Mouse (Mus musculus): ENCODE measurements around the gene Dusp16. TPM values are rescaled to one million over a fixed set of nuclear protein-coding genes. Genes with fewer than 3 reads are reported as not detected.

Gene Dusp16
- polyA plus RNA-seq, 1 experiment: 16.9 TPM

GRCm38 (mm10) chr6:134770339-134770738, 22.1 kb downstream of the Dusp16 start:
- TF ChIP-seq CTCF (IDR thresholded peaks at IDR 0.05; ENCODE audit: borderline replicate concordance, insufficient read depth, low read length) (no peak), POLR2A (IDR thresholded peaks at IDR 0.05; ENCODE audit: low read depth, low read length) (no peak)
- peaks cover 4% of the 10 kb centered on the region; the same call in 1 of the 2 replicates for H3K4me1 ChIP-seq (ENCODE audit: control insufficient read depth, insufficient read depth, low read length)
- H3K27ac ChIP-seq (ENCODE audit: insufficient read depth, low read length): no peak overlapping the region
- H3K4me3 ChIP-seq (ENCODE audit: insufficient read depth, low read length): no peak overlapping the region

- no peak overlapping the region for H3K4me3 ChIP-seq (ENCODE audit: insufficient read depth, low read length)
- no peak overlapping the region for H3K27ac ChIP-seq (ENCODE audit: insufficient read depth, low read length)
- TF ChIP-seq CTCF (IDR thresholded peaks at IDR 0.05; ENCODE audit: borderline replicate concordance, insufficient read depth, low read length) (no peak), POLR2A (IDR thresholded peaks at IDR 0.05; ENCODE audit: low read depth, low read length) (no peak)
- H3K4me1 ChIP-seq (ENCODE audit: control insufficient read depth, insufficient read depth, low read length): peaks cover 10% of the 10 kb centered on the region; the same call in 1 of the 2 replicates
Observed at GRCm38 (mm10) chr6:134764441-134765061, 27.9 kb downstream of the Dusp16 start.

GRCm38 (mm10) chr6:134763436-134763835, 29.0 kb downstream of the Dusp16 start:
- no peak overlapping the region for H3K4me3 ChIP-seq (ENCODE audit: insufficient read depth, low read length)
- H3K27ac ChIP-seq (ENCODE audit: insufficient read depth, low read length): no peak overlapping the region
- TF ChIP-seq POLR2A (IDR thresholded peaks at IDR 0.05; ENCODE audit: low read depth, low read length) (no peak), CTCF (IDR thresholded peaks at IDR 0.05; ENCODE audit: borderline replicate concordance, insufficient read depth, low read length) (no peak)
- H3K4me1 ChIP-seq (ENCODE audit: control insufficient read depth, insufficient read depth, low read length): peaks cover 10% of the 10 kb centered on the region; the same call in 1 of the 2 replicates

- Histone ChIP-seq H3K4me1 (ENCODE audit: control insufficient read depth, insufficient read depth, low read length) (peaks cover 10% of the 10 kb centered on the region; the same call in 1 of the 2 replicates), H3K27ac (ENCODE audit: insufficient read depth, low read length) (no peak overlapping the region), H3K4me3 (ENCODE audit: insufficient read depth, low read length) (no peak overlapping the region)
- no peak for TF ChIP-seq POLR2A (IDR thresholded peaks at IDR 0.05; ENCODE audit: low read depth, low read length)
- no peak for TF ChIP-seq CTCF (IDR thresholded peaks at IDR 0.05; ENCODE audit: borderline replicate concordance, insufficient read depth, low read length)
Observed at GRCm38 (mm10) chr6:134761808-134762207, 30.6 kb downstream of the Dusp16 start.

- Histone ChIP-seq H3K4me1 (ENCODE audit: control insufficient read depth, insufficient read depth, low read length) (peaks cover 10% of the 10 kb centered on the region; the same call in 1 of the 2 replicates), H3K27ac (ENCODE audit: insufficient read depth, low read length) (no peak overlapping the region), H3K4me3 (ENCODE audit: insufficient read depth, low read length) (no peak overlapping the region)
- no peak for TF ChIP-seq POLR2A (IDR thresholded peaks at IDR 0.05; ENCODE audit: low read depth, low read length)
- TF ChIP-seq CTCF (IDR thresholded peaks at IDR 0.05; ENCODE audit: borderline replicate concordance, insufficient read depth, low read length): no peak
Observed at GRCm38 (mm10) chr6:134760926-134761544, 31.4 kb downstream of the Dusp16 start.

GRCm38 (mm10) chr6:134756058-134756457, 36.4 kb downstream of the Dusp16 start:
- no peaks in the 10 kb centered on the region; the same call in 1 of the 2 replicates for H3K4me1 ChIP-seq (ENCODE audit: control insufficient read depth, insufficient read depth, low read length)
- no peak overlapping the region for H3K4me3 ChIP-seq (ENCODE audit: insufficient read depth, low read length)
- TF ChIP-seq CTCF (IDR thresholded peaks at IDR 0.05; ENCODE audit: borderline replicate concordance, insufficient read depth, low read length): no peak
- no peak for TF ChIP-seq POLR2A (IDR thresholded peaks at IDR 0.05; ENCODE audit: low read depth, low read length)
- H3K27ac ChIP-seq (ENCODE audit: insufficient read depth, low read length): no peak overlapping the region

DNA sequence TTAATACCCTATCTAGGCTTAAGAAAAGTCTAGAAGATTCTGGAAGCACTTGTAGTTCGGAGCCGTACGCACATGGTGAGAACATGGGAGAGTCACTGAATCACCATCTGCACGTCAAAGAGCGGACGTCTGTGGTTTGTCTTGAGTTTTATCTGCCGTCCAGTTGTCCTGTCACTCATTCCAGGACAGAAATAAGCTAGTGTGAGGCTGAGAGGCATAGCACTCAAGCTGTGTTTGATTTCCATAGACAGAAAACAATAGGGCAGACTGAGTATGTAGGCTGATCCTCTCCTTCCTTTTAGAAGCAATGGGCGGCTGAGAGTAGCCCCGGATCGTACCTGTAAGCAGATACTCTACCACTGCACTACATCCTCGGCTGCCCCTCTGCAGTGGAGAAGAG, 38.6 kb downstream of the Dusp16 start:
- TF ChIP-seq CTCF (IDR thresholded peaks at IDR 0.05; ENCODE audit: borderline replicate concordance, insufficient read depth, low read length) (no peak), POLR2A (IDR thresholded peaks at IDR 0.05; ENCODE audit: low read depth, low read length) (no peak)
- Histone ChIP-seq H3K4me3 (ENCODE audit: insufficient read depth, low read length) (no peak overlapping the region), H3K27ac (ENCODE audit: insufficient read depth, low read length) (no peak overlapping the region), H3K4me1 (ENCODE audit: control insufficient read depth, insufficient read depth, low read length) (no peaks in the 10 kb centered on the region; the same call in 1 of the 2 replicates)

GRCm38 (mm10) chr6:134753412-134753811, 39.0 kb downstream of the Dusp16 start:
- Histone ChIP-seq H3K27ac (ENCODE audit: insufficient read depth, low read length) (no peak overlapping the region), H3K4me1 (ENCODE audit: control insufficient read depth, insufficient read depth, low read length) (no peaks in the 10 kb centered on the region; the same call in 1 of the 2 replicates), H3K4me3 (ENCODE audit: insufficient read depth, low read length) (no peak overlapping the region)
- no peak for TF ChIP-seq CTCF (IDR thresholded peaks at IDR 0.05; ENCODE audit: borderline replicate concordance, insufficient read depth, low read length)
- no peak for TF ChIP-seq POLR2A (IDR thresholded peaks at IDR 0.05; ENCODE audit: low read depth, low read length)

DNA sequence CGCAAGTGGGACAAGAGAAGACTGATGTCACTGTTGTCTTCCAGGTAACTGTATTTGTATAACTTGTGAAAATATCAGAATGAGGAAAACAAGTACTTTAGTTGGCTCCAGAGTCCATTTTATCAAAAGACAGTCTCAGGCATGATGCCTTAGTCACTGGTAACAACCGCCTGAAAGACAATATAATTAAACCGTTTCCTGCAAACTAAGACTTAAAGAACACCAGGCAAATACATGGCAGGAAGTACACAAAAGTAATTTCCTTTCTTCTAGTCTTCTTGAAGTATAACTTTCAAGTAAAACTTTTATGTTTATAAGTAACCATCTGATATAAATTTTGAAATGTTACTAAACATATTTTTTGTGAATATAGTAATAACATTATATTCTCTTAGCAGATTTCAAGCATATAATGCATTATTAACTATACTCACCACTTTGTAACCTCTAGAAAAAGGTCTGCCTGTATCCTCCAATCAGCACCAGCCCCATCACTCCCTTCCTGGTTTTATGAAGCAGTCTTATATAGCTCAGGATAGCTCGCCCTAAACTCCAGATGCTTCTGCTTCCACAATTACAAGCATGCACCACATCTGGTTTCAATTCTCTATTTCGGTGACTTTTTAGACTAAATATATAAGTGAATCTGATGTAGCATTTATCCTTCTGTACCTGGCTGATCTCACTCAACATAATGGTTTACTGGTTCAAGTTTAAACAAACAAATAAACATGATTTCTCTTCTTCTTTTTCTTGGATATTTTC, 40.4 kb downstream of the Dusp16 start:
- no peak overlapping the region for H3K27ac ChIP-seq (ENCODE audit: insufficient read depth, low read length)
- no peaks in the 10 kb centered on the region; the same call in 1 of the 2 replicates for H3K4me1 ChIP-seq (ENCODE audit: control insufficient read depth, insufficient read depth, low read length)
- no peak overlapping the region for H3K4me3 ChIP-seq (ENCODE audit: insufficient read depth, low read length)

More for the DNA sequence above, 40.4 kb downstream of the Dusp16 start:
- TF ChIP-seq POLR2A (IDR thresholded peaks at IDR 0.05; ENCODE audit: low read depth, low read length) (no peak), CTCF (IDR thresholded peaks at IDR 0.05; ENCODE audit: borderline replicate concordance, insufficient read depth, low read length) (no peak)

All from embryonic fibroblast, embryonic 13.5 days (primary cell).